Mouse (Mus musculus) urinary bladder, postnatal 4 days (tissue): ENCODE data around the gene Jph3.
A peak's percentile ranks its signal among the peaks of the same experiment; 100 is the strongest.

ENCODE experiments used
- DNase-seq, 2 experiments: peaks; one replicate each; pipeline ENCODE4 v3.0.0; 2021 to 2022; ENCODE audit warnings: low spot score in 2 of 2

Gene Jph3

DNA sequence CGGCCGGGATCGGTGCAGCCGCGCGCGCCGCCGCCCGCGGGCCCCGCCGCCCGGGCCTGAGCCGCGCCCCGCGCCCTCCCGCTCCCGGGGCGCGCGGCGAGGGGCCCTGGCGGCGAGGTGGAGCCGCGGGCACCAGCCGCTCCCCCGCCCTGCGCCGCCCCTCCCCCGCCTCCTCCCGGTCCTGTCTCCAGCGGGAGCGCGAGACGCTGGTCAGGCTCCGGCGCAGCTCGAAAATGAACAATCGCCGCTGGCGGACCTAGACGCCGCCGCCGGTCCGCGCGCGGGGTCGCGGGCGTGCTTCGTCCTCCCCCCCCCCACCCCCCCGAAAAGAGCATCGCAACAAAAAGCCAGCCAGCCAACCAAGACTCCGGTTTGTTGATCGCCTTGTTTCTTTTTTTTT is 747 bp downstream of the Jph3 start:
- no peak for DNase-seq

- DNase-seq, result no peak
Observed at GRCm38 (mm10) chr8:121730646-121731045, 1.2 kb downstream of the Jph3 start.

- no peak for DNase-seq
Observed at GRCm38 (mm10) chr8:121731060-121731459, 1.6 kb downstream of the Jph3 start.

DNA sequence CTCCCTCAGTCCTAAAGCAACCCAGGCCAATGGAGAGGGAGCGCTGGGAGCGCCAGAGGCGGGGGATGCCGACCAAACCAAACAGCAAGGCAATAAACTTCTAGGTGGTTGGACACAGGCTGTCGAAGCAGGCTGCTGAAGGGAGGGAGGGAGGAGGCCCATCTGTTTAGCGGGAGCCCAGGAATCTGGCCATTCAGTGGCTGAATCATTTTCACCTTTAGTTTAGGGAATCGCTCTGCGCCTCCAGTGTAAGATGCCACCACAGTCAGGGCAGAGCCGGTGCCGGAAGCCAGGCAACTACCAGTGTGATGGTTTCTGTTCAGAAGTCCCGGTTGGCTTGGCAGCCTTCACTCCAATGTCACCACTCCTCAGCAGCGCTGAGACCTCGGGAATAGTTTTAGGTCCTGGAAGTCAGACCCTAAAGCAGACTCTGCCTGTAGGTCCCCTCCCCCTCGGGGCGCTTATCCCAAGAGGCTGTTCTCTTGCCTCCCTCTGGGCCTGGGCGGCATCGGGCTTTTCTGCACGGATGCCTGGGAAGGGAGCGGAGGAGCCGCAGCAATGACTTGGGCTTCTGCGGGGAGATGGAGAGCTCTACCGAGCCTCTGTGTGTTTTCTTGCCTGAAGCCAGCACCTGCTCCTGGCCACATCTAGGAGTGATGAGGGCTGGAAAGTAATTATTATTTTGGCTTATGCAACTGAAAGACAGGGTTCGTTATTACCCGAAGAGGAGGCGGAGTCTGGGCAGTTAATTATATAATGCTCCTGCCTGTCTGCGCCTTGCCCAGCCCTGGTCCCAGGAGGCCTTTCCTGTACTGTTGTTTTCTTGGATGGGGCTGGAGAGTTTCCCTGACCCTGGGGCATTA is 2.3 kb downstream of the Jph3 start:
- DNase-seq, result no peak

DNA sequence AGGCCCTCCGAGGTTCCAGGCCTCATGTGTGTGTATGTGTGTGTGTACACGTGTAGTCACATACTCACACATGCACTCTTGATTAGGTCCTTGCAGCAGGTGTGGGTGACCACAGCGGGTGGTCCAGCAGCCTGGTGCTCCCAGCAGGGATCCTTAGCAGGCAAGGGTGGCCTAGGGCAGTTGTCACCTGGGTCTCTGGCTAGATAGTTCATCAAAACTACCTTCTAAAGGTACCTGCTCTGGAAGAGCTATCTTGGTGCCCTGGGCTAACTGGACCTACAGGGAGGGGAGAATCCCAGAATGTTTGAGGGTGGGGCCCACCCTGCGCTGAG is 2.9 kb downstream of the Jph3 start:
- DNase-seq, result no peak

- no peak for DNase-seq
Observed at GRCm38 (mm10) chr8:121734262-121734661, 4.8 kb downstream of the Jph3 start.

GRCm38 (mm10) chr8:121736236-121736635 is 6.8 kb downstream of the Jph3 start:
- no peak for DNase-seq

DNA sequence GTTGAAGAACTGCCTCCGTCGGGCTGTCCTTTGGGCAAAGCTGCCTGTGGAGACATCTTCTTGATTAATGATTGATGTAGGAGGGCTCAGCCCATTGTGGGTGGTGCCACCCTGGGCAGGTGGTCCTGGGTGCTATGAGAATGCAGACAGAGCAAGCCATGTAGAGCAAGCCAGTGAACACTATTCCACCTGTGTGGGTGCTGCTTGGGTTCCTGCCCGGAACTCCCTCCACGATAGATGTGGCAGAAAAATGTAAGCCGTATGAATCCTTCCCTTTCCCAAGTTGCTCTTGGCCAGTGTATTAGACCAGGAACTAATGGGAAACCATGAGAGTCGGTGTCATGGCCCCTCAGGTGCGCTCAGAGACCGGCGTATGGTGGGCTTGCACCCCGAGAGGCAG is 11.3 kb downstream of the Jph3 start:
- DNase-seq, result no peak

GRCm38 (mm10) chr8:121749501-121749900 is 20.1 kb downstream of the Jph3 start:
- no peak for DNase-seq

- no peak for DNase-seq
Observed at GRCm38 (mm10) chr8:121750512-121750911, 21.1 kb downstream of the Jph3 start.

GRCm38 (mm10) chr8:121751407-121751806 is 22.0 kb downstream of the Jph3 start:
- DNase-seq, result peak; percentile 31 to 72

DNA sequence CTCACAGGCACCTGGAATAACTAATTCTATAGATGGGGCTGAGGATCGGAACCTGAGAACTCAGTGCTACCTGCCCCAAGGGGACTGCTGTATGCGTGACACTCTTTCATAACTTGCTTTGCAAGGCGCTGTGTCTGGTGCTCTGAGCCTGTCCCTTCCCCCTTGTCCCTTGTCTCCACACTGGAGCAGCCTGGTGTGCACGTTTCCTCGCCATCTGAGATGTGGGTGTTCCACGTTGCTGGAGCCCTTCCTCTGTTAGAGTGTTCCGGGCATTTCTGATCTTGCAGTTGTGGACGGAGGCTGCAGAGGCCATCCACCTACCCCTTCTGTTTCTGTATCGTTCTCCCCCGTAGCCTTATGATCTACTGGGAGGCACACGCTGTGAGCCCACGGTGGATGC is 29.0 kb downstream of the Jph3 start:
- DNase-seq, result no peak

- no peak for DNase-seq
Observed at GRCm38 (mm10) chr8:121760484-121760883, 31.1 kb downstream of the Jph3 start.

GRCm38 (mm10) chr8:121761480-121761879 is 32.1 kb downstream of the Jph3 start:
- DNase-seq, result no peak

GRCm38 (mm10) chr8:121762999-121763699 is 33.7 kb downstream of the Jph3 start:
- DNase-seq, result no peak

GRCm38 (mm10) chr8:121763700-121764013 is 34.2 kb downstream of the Jph3 start:
- DNase-seq, result no peak

DNA sequence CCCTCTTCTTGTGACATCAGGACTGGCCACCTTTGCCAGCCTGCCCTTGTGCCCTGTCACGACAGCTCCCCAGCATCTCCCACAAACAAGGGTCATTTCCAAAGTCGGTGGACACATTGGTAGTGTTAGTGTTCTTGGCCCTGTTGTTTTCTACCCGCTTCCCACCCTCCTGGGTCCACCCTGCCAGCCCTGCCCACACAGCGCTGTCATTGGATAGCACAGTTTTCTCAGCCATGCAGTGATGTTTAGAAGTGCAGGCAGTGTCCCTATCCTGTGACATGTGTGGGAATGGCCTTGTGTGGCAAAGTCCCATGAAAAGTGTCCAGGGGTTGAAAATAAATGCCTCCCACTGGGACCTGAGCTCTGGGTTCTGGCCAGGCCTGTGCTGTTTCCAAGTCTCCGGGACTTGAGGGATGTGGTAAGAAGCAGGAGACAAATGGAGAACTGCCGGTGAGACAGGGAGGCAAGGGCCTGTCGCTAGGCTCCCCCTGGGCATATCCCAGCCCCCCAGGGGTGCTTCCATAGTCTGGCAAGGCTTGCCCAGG is 36.2 kb downstream of the Jph3 start:
- no peak for DNase-seq

DNA sequence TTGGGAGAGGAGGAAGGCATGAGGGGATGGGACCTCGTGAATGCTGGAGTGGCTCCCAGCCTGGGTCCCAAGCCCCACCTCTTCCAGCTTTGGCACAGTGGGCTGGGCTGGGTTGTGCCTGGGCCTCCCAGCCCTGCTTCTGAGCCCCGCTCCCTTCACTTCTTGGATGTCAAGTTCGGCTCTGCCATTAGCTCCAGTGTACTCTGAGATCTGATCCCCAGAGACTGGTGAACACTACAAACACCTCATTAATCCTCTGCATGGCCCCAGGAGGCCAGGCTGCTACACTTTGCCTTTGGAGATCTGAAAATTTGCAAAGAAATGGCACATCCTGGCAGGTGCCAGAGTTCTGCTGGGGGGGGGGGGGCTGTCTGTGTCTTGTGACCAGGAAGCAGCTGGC is 39.7 kb downstream of the Jph3 start:
- DNase-seq, result no peak

- DNase-seq, result no peak
Observed at GRCm38 (mm10) chr8:121769621-121770020, 40.2 kb downstream of the Jph3 start.

- no peak for DNase-seq
Observed at GRCm38 (mm10) chr8:121770845-121771752, 41.7 kb downstream of the Jph3 start.

GRCm38 (mm10) chr8:121773876-121774275 is 44.5 kb downstream of the Jph3 start:
- no peak for DNase-seq

GRCm38 (mm10) chr8:121782493-121782892 is 53.1 kb downstream of the Jph3 start:
- DNase-seq, result no peak
